Mouse (Mus musculus) E14TG2a.4 (cell line): ENCODE results near the gene Sgcd.

Experiments
- CTCF ChIP-seq: conservative IDR thresholded peaks from 2 replicates; pipeline ENCODE4 v1.5.1; 2014; ENCODE audit warnings: low read length
- POU5F1 ChIP-seq: IDR thresholded peaks from 2 replicates; pipeline ENCODE4 v1.6.1; 2014; ENCODE audit warnings: low read length, borderline replicate concordance

DNA sequence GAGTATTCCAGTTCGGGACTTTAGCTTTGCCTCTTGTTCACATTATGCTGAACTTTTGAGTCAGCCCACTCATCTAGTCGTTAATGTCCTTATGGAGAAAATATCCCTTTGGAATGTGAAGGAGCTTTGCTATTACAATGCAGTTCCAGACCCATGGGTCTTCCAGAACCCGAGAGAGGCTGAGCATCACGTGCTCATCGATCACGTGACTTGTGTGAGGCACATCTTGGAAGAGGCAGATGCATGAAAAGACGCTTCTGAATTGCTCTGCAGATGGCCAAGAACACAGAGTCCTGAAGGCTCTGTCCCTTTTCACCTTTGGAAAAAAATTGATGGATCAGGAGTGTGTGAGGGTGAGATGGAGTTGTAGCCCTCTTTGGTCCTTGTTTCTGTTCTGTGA is 1120.2 kb downstream of the Sgcd start:
- TF ChIP-seq CTCF (no peak), POU5F1 (no peak)
